Mouse (Mus musculus) CD4-positive, CD25-positive, alpha-beta regulatory T cell, adult 4 months (primary cell): ENCODE measurements around the gene Cfap161. TPM values are rescaled to one million over a fixed set of nuclear protein-coding genes. Genes with fewer than 3 reads are reported as not detected.

Experiments
- ATAC-seq: one replicate; pipeline ENCODE4 v1.8.0; 2017
- polyA plus RNA-seq, 2 experiments: library from polyadenylated mRNA; unstranded; fragments of 100-300 nt; shearing (Covaris generic); gene quantifications; one replicate each; pipeline ENCODE4 v1.2.1; 2017

Cfap161 gene
- not detected for polyA plus RNA-seq

DNA sequence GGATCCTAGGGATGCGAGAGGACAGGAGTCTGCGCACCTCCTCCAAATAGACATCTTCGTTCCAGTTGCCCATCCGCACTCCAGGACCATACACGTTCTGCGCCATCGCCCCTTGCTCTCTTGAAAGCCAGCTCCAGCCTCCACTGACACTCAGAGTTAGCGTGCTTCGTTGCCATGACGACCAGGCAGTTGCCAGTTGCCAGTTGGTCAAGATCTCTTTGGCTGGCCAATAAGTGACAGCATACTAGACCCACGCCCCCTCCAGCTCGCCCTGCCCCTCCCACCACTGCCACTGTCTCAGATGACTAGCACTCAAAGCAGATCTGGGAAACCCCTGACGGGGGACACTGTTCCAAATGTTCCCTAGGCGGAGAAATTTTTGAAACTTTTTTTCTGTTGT lies at the start of gene Cfap161:
TSS of gene Cfap161 (minus strand) at position 176 of the 400 bp plus-strand sequence.
- no peak for ATAC-seq

DNA sequence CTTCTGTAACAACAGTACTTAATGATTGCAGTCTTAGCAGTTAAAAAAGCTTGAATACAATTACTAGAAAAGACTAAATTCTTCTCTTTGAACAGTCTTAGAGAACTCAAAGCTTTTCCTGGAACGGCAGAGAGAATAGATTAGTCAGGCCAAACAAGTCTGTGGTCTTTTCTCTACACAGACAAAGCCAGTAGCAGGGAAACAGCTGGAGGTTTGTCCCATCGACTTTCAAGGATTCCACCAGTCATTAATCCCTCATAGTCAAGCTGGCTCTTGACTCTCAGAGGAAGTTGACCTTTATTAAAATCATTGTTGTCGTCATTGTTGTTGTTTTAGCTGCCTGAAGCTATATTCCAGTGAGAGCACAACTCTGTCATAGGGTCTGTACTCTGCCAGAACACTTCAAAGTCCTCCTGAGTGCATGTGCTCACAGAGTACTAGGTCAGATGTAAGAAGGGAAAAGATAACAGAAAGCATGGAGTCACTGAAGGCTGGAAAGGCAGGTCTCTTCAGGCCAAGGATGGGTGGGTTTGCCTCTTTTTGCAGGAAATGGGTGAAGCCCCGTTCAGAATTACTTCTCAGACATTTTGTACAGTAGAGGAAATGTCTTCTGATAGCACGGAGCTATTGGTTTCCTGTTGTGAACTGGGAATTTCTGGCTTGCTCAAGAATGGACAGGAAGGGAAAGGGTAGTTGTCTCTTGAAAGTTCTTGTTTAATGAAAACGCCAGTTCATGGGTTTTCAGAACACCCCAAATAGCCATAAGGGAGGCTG lies 48.0 kb upstream of the Cfap161 start:
- no peak for ATAC-seq

DNA sequence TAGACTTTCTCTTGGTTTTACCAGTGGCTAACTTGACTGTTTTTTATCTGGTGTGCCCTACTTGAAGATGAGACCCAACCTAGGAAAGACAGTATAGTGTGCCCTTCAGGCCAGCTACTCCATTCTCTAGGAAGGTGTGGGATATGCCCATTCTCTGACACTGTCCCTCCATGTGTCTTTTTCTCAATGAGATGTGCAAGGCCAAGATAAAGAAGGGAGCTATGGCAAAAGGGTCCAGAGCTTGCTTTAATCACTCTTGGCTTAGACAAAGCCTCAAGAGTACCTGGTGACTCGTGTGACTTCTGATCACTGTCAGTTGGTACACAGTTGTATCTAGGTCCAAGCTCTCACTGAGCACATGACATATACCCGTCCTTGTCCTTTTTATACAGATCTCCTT lies 45.4 kb upstream of the Cfap161 start:
- no peak for ATAC-seq

DNA sequence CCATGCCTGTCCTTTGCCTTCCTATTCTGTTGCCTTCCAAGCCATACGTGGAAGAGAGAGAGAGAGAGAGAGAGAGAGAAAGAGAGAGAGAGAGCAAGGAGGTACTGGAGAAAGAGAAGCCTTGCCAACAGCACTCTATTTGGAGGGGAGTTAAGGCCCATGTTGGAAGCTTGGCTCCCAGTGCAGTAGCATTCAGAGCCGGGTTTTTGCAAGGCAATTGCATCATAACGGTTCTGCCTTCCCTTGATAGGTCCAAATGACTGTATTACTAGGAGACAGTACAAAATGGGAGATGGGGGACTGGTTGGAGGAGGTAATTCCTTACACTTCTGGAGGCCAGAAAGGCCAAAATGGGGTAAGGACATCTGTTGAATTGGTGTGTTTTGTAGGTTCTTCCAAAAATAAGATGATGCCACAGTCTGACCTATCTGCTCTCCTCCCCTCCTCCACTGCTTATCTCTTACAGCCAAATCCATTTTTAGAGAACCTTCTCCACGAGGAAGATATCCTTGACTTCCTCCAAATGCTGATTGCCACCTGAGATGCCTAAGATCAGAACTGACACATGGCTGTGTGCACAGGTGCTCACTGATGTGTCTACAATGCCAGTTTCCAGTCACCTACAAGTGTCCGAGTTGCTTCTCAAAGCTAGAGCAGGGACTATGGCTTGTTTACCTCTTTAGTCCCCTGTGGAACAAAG lies 44.0 kb upstream of the Cfap161 start:
- no peak for ATAC-seq

- ATAC-seq, result no peak
Measured at GRCm38 (mm10) chr7:83829355-83829754, 34.7 kb upstream of the Cfap161 start.

- ATAC-seq, result no peak
Measured at GRCm38 (mm10) chr7:83827402-83828076, 32.9 kb upstream of the Cfap161 start.

DNA sequence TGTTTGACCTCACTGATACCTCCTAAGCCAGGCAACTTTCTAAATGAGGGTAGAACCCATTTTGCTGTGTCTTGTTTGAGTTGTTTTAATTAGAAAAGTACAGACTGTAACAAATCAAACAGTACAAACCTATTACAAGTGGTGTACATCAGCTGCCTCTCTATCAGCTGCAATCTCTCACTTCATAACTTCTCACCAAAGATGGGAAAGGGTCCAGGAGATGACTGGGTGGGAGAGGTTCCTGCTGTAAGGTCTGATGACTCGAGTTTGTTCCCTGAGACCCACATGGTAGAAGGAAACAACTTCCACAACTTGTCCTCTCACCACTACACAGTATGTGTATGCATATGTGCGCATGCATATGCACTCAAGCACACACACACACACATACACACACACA lies 32.1 kb upstream of the Cfap161 start:
- no peak for ATAC-seq

GRCm38 (mm10) chr7:83821951-83822350 lies 27.3 kb upstream of the Cfap161 start:
- ATAC-seq, result no peak

DNA sequence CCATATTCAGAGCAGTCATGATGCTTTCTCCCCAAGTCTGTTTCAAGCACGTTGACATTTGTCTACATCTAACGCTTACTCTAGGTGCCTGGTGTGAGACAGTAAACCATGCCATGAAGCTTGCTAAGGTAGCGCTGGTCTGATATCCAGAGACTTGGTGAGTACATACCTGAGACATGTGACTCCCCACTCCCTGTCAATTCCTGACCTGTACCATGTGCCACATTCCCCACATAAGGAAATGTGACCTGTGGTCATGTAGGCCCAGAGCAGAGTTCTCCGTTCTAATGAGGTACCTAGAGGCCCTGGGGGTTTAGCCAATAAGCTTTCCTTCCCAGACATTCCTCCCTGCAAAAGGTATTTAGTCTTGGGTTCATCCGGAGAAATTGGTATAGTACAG lies 22.2 kb upstream of the Cfap161 start:
- ATAC-seq, result no peak

GRCm38 (mm10) chr7:83815646-83816045 lies 21.0 kb upstream of the Cfap161 start:
- no peak for ATAC-seq

DNA sequence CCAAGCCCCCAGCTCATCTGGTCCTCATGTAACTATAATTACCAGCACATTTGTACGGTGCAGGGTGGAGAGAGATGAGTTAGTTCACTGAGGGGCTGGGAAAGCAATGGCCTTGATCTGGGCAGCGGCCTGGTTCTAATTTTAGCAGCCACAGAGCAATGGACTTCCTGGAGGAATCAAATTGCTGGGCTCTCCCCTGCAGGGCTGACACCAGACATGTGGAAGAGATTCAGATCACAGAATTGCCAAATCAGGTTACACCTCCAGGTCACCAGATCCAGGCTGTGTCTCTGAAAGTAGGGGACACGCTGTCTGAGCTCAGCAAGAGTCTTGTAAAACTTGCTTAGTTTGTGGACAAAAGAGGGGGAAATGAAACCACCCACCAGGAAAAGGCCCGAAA lies 19.3 kb upstream of the Cfap161 start:
- no peak for ATAC-seq

GRCm38 (mm10) chr7:83813465-83813864 lies 18.8 kb upstream of the Cfap161 start:
- ATAC-seq, result no peak

DNA sequence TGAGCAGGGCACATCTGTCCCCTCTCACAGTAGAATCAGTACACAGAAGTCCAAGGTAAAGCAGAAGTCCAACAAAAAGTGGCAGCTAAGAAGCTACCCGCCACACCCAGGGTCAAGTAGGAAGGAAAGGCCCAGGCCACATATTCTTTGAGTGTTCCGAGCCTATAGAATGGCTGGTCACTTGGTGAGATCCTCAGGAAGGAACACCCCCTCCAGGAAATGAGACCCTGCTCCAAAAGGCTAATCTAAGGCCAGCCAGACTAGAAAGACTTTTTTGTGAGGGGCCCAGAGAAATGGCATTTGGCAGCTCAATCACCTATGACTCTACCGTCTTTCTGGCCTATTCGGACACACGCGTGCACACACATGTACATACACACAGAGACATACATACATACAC lies 18.3 kb upstream of the Cfap161 start:
- ATAC-seq, result no peak

GRCm38 (mm10) chr7:83812581-83812980 lies 17.9 kb upstream of the Cfap161 start:
- ATAC-seq, result no peak

GRCm38 (mm10) chr7:83811916-83812315 lies 17.2 kb upstream of the Cfap161 start:
- no peak for ATAC-seq

- no peak for ATAC-seq
Measured at GRCm38 (mm10) chr7:83811461-83811860, 16.8 kb upstream of the Cfap161 start.

GRCm38 (mm10) chr7:83810141-83811100 lies 15.7 kb upstream of the Cfap161 start:
- ATAC-seq, result no peak

DNA sequence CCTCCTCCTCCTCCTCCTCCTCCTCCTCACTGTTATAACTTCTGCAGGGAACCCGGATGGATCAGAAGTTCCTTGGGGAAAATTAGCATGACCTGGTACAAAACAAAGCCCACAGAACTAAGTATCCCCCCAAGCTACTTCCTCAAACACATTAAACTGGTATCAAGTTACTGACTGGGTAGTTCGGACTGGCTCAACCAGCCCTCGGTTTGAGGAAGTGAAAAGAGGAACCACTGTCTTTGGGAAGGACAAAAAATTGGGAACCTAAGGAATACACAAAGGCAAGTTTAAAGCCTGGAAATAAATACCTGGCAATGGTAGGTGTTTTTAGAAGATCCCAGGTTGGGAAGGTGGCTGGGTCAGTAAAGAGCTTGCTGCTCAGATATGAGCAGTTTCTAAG lies 15.0 kb upstream of the Cfap161 start:
- ATAC-seq, result no peak

GRCm38 (mm10) chr7:83809060-83809459 lies 14.4 kb upstream of the Cfap161 start:
- ATAC-seq, result no peak

DNA sequence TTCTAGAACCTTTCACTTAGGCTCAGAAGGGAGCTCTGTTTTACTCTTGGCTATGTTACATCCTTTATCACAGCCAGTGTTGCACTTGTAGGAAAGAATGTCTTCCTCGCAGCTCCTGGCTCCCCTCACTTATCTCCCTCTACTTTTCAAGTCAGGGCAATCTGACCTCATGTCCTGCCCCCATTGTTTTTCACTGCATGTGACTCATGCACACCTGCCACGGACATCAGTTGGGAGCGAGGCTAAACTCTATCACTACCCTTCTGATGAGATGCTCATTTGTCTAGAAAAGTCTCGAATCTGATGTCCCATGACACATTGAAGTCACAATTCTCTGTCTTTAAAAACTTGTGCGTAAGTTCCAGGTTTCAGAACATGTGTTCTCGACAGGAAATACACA lies 12.3 kb upstream of the Cfap161 start:
- ATAC-seq, result no peak

DNA sequence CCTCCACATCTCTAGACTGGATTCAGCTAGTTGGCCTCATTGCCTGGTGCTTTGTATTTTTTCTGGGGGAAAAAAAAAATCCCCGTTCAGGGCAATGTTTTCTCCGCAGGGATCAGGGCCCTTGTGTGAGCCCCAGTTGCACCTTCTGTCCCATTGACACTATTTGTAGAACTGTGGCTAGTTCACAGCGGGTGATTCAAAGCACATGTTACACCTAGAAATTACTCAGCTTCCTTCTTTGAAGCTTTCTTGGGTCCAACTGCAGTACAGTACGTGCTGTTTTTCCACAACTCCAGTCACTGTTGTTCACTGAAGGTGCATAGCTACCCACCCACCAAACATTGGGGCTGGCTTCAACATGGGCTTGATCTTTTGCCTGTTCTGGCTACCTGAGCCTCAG lies 9.1 kb upstream of the Cfap161 start:
- ATAC-seq, result no peak

GRCm38 (mm10) chr7:83802509-83802908 lies 7.8 kb upstream of the Cfap161 start:
- no peak for ATAC-seq

- no peak for ATAC-seq
Measured at GRCm38 (mm10) chr7:83802007-83802406, 7.3 kb upstream of the Cfap161 start.
